Mouse (Mus musculus) heart, embryonic 12.5 days (tissue): Measurements from ENCODE around the gene Eif4e. TPM values are rescaled to one million over a fixed set of nuclear protein-coding genes. Genes with fewer than 3 reads are reported as not detected.

Experiments
- ATAC-seq: fragments of 200-750 bp; cut with Nextera tagmentation; 2 replicates; pipeline ENCODE4 v1.8.0; 2017; ENCODE audit warnings: moderate TSS enrichment, moderate library complexity; ENCODE audit not compliant: insufficient number of reproducible peaks, low FRiP score
- H3K27ac ChIP-seq: fragments of 300-500 bp; sonication (generic); 2 replicates; pipeline ENCODE4 v1.5.1; 2016; ENCODE audit warnings: mild to moderate bottlenecking, moderate library complexity; ENCODE audit not compliant: poor library complexity, severe bottlenecking
- H3K27me3 ChIP-seq: fragments of 300-500 bp; sonication (generic); replicated peaks from 2 replicates; pipeline ENCODE4 v1.6.1; 2016; ENCODE audit warnings: mild to moderate bottlenecking, moderate library complexity
- H3K36me3 ChIP-seq: fragments of 300-500 bp; sonication (generic); 2 replicates; pipeline ENCODE4 v1.6.1; 2016; ENCODE audit warnings: mild to moderate bottlenecking, moderate library complexity
- H3K4me1 ChIP-seq: fragments of 300-500 bp; sonication (generic); replicated peaks from 2 replicates; pipeline ENCODE4 v1.6.1; 2016; ENCODE audit warnings: mild to moderate bottlenecking
- H3K4me2 ChIP-seq: fragments of 300-500 bp; sonication (generic); 2 replicates; pipeline ENCODE4 v1.6.1; 2016; ENCODE audit warnings: mild to moderate bottlenecking, moderate library complexity
- H3K4me3 ChIP-seq: fragments of 300-500 bp; sonication (generic); 2 replicates; pipeline ENCODE4 v1.5.1; 2016; ENCODE audit warnings: mild to moderate bottlenecking
- H3K9ac ChIP-seq: fragments of 300-500 bp; sonication (generic); 2 replicates; pipeline ENCODE4 v1.6.1; 2016; ENCODE audit warnings: mild to moderate bottlenecking, moderate library complexity
- H3K9me3 ChIP-seq: fragments of 300-500 bp; sonication (generic); replicated peaks from 2 replicates; pipeline ENCODE4 v1.6.1; 2016; ENCODE audit warnings: mild to moderate bottlenecking, moderate library complexity
- WGBS: fragments of 180-500 bp; shearing (Covaris S2); methylation state at CpG from one replicate; pipeline ENCODE4 v1.1.7; 2016; 5-methylcytosine and 5-hydroxymethylcytosine counted together
- polyA plus RNA-seq: library from polyadenylated mRNA; unstranded; fragments of >200 nt; fragmentation: Nextera tagmentation; extraction: Ambion mirVana; gene quantifications from 2 replicates; pipeline ENCODE4 v1.2.1, GENCODE M21; 2016

Eif4e gene
- polyA plus RNA-seq, 1 experiment from 2014 or later, result 244 TPM

GRCm38 (mm10) chr3:138495166-138496145, 30.5 kb upstream of the Eif4e start:
- H3K9me3 ChIP-seq, result peaks cover 4% of the 10 kb centered on the region; the same call in 1 of the 2 replicates
- no peak overlapping the region for H3K4me3 ChIP-seq
- no peak for ATAC-seq
- H3K4me1 ChIP-seq, result no peaks in the 10 kb centered on the region
- WGBS, result 74% methylated on average over 11 of the region's 11 CpGs
- no peaks in the 10 kb centered on the region for H3K36me3 ChIP-seq
- H3K9ac ChIP-seq, result no peak overlapping the region
- H3K27ac ChIP-seq, result no peak overlapping the region
- no peak overlapping the region for H3K4me2 ChIP-seq
- H3K27me3 ChIP-seq, result no peaks in the 10 kb centered on the region

- WGBS, result 65% methylated on average over 4 of the region's 4 CpGs
- ATAC-seq, result no peak
- Histone ChIP-seq H3K36me3 (no peaks in the 10 kb centered on the region), H3K9me3 (no peaks in the 10 kb centered on the region; the same call in 1 of the 2 replicates), H3K9ac (no peak overlapping the region), H3K4me2 (no peak overlapping the region), H3K27me3 (no peaks in the 10 kb centered on the region; the same call in 1 of the 2 replicates), H3K4me1 (no peaks in the 10 kb centered on the region), H3K27ac (no peak overlapping the region), H3K4me3 (no peak overlapping the region)
These were observed 27.2 kb upstream of the Eif4e start for GRCm38 (mm10) chr3:138498731-138499130.

- Histone ChIP-seq H3K36me3 (no peaks in the 10 kb centered on the region), H3K4me1 (no peaks in the 10 kb centered on the region), H3K9ac (no peak overlapping the region), H3K27ac (no peak overlapping the region), H3K27me3 (peaks cover 5% of the 10 kb centered on the region; the same call in 1 of the 2 replicates), H3K9me3 (no peaks in the 10 kb centered on the region; the same call in 1 of the 2 replicates), H3K4me2 (no peak overlapping the region), H3K4me3 (no peak overlapping the region)
- ATAC-seq, result no peak
- WGBS, result 78% methylated on average over 15 of the region's 15 CpGs
These were observed 25.9 kb upstream of the Eif4e start for GRCm38 (mm10) chr3:138499854-138500740.

GRCm38 (mm10) chr3:138503754-138504153, 22.2 kb upstream of the Eif4e start:
- Histone ChIP-seq H3K9me3 (no peaks in the 10 kb centered on the region), H3K36me3 (no peaks in the 10 kb centered on the region), H3K4me2 (peak overlapping the region; percentile 40), H3K27me3 (peaks cover 11% of the 10 kb centered on the region), H3K4me3 (no peak overlapping the region), H3K27ac (no peak overlapping the region), H3K4me1 (no peaks in the 10 kb centered on the region), H3K9ac (no peak overlapping the region)
- ATAC-seq, result no peak
- 25% methylated on average over 11 of the region's 11 CpGs for WGBS

GRCm38 (mm10) chr3:138506749-138507148, 19.2 kb upstream of the Eif4e start:
- WGBS, result 53% methylated on average over 6 of the region's 6 CpGs
- H3K4me3 ChIP-seq, result no peak overlapping the region
- no peak for ATAC-seq

GRCm38 (mm10) chr3:138509581-138509980, 16.4 kb upstream of the Eif4e start:
- H3K27me3 ChIP-seq, result peaks cover 11% of the 10 kb centered on the region
- H3K9me3 ChIP-seq, result no peaks in the 10 kb centered on the region
- no peak overlapping the region for H3K4me3 ChIP-seq
- H3K4me1 ChIP-seq, result no peaks in the 10 kb centered on the region
- ATAC-seq, result no peak
- 76% methylated on average over 2 of the region's 2 CpGs for WGBS
- H3K9ac ChIP-seq, result no peak overlapping the region
- H3K36me3 ChIP-seq, result no peaks in the 10 kb centered on the region
- no peak overlapping the region for H3K4me2 ChIP-seq
- H3K27ac ChIP-seq, result no peak overlapping the region

More at GRCm38 (mm10) chr3:138506749-138507148, 19.2 kb upstream of the Eif4e start:
- peaks cover 11% of the 10 kb centered on the region for H3K27me3 ChIP-seq
- no peaks in the 10 kb centered on the region for H3K4me1 ChIP-seq
- no peak overlapping the region for H3K27ac ChIP-seq
- no peak overlapping the region for H3K4me2 ChIP-seq
- no peaks in the 10 kb centered on the region for H3K9me3 ChIP-seq
- no peak overlapping the region for H3K9ac ChIP-seq
- H3K36me3 ChIP-seq, result no peaks in the 10 kb centered on the region

- no peak overlapping the region for H3K27ac ChIP-seq
- WGBS, result 81% methylated on average over 5 of the region's 5 CpGs
- no peak overlapping the region for H3K4me2 ChIP-seq
- H3K4me3 ChIP-seq, result no peak overlapping the region
- no peak overlapping the region for H3K9ac ChIP-seq
- H3K27me3 ChIP-seq, result peaks cover 5% of the 10 kb centered on the region
- H3K4me1 ChIP-seq, result no peaks in the 10 kb centered on the region
- no peaks in the 10 kb centered on the region for H3K9me3 ChIP-seq
- H3K36me3 ChIP-seq, result no peaks in the 10 kb centered on the region
- ATAC-seq, result no peak
These were observed 15.5 kb upstream of the Eif4e start for GRCm38 (mm10) chr3:138510471-138510870.

- ATAC-seq, result no peak
- WGBS, result 74% methylated on average over 12 of the region's 12 CpGs
- Histone ChIP-seq H3K9ac (no peak overlapping the region), H3K4me2 (no peak overlapping the region), H3K4me3 (no peak overlapping the region), H3K27me3 (no peaks in the 10 kb centered on the region), H3K4me1 (no peaks in the 10 kb centered on the region), H3K27ac (no peak overlapping the region), H3K9me3 (no peaks in the 10 kb centered on the region), H3K36me3 (no peaks in the 10 kb centered on the region)
These were observed 12.7 kb upstream of the Eif4e start for GRCm38 (mm10) chr3:138513243-138513642.

GRCm38 (mm10) chr3:138514749-138515148, 11.2 kb upstream of the Eif4e start:
- Histone ChIP-seq H3K4me1 (no peaks in the 10 kb centered on the region), H3K27ac (no peak overlapping the region), H3K36me3 (no peaks in the 10 kb centered on the region), H3K9me3 (no peaks in the 10 kb centered on the region), H3K4me3 (no peak overlapping the region), H3K9ac (no peak overlapping the region), H3K4me2 (no peak overlapping the region), H3K27me3 (no peaks in the 10 kb centered on the region)
- 70% methylated on average over 3 of the region's 3 CpGs for WGBS
- no peak for ATAC-seq

- H3K27ac ChIP-seq, result no peak overlapping the region
- no peaks in the 10 kb centered on the region for H3K36me3 ChIP-seq
- no peak overlapping the region for H3K9ac ChIP-seq
- no peak overlapping the region for H3K4me3 ChIP-seq
- no peaks in the 10 kb centered on the region for H3K4me1 ChIP-seq
- 0 out of 2 replicates have a peak, but pooled peaks cover 3% of the 10 kb centered on the region for H3K27me3 ChIP-seq
- no peak for ATAC-seq
- H3K9me3 ChIP-seq, result no peaks in the 10 kb centered on the region
- no peak overlapping the region for H3K4me2 ChIP-seq
- 63% methylated on average over 10 of the region's 10 CpGs for WGBS
These were observed 10.2 kb upstream of the Eif4e start for GRCm38 (mm10) chr3:138515656-138516370.
